ENCODE assay signal across 9 mouse cellular contexts in genomic region chr7:56419253-56419844, GRCm38 (mm10).
DNase-seq lines count a peak whose midpoint lies in the region; ATAC-seq and TF ChIP-seq lines count a peak whose summit lies in the region.
"Had no signal": no experiment of that assay in that cellular context is flagged by ENCODE, and none has a peak within 500 bp of the region (broad histone marks: within the 10 kb centered on the region; RNA-seq: fewer than 3 reads in every experiment).

No protein-coding gene starts in this region.

- no peak overlapping the region for H3K4me3 ChIP-seq in lung, adult 2 months (replicated peaks; ENCODE audit: extremely low read depth, low read depth, low read length)
- H3K4me3 ChIP-seq: liver, embryonic 15.5 days had no signal

- 17% methylated on average over 5 of the region's 5 CpGs for WGBS in lung, adult 2 months

- H3K4me1 ChIP-seq in lung, adult 2 months (ENCODE audit: control insufficient read depth, insufficient read depth, low read length) = no peaks in the 10 kb centered on the region
- H3K4me1 ChIP-seq: liver, embryonic 15.5 days had no signal

- no peak for ATAC-seq in megakaryocyte-erythroid progenitor cell, adult 5-6 weeks (replicated peaks; ENCODE audit: low FRiP score, low TSS enrichment, poor library complexity, severe bottlenecking)

- no peak for TF ChIP-seq POLR2A in lung, adult 2 months (IDR thresholded peaks at IDR 0.05; ENCODE audit: borderline replicate concordance, extremely low read depth, low read depth, low read length)

- no peak for TF ChIP-seq CTCF in lung, adult 2 months (IDR thresholded peaks at IDR 0.05; ENCODE audit: insufficient read depth, low read length)

- DNase-seq in lung, adult 2 months = peak; percentile 3
- no peak for DNase-seq in lung, postnatal 14 days
- peak; percentile 39 for DNase-seq in gastrocnemius, adult 18-20 months (ENCODE audit: low spot score)
- peak; percentile 26 for DNase-seq in kidney, postnatal 14 days
- DNase-seq in lung, postnatal 25 days (ENCODE audit: low spot score) = peak; percentile 13
- DNase-seq in urinary bladder, postnatal 4 days (ENCODE audit: low spot score in 2 of 2) = peak; percentile 46 to 64
- DNase-seq in c-Kit-positive CD71-positive TER-119-positive erythroid progenitor cells, embryonic 14.5 days (ENCODE audit: low spot score) = no peak

Comparison
In these comparisons a context has a peak if more than half of its experiments do, and no peak if none do; other contexts are left out.
1. DNase-seq: peak in lung, adult 2 months (single experiment), gastrocnemius, adult 18-20 months (single experiment), kidney, postnatal 14 days (single experiment), lung, postnatal 25 days (single experiment) and urinary bladder, postnatal 4 days (2 of 2); none in lung, postnatal 14 days (single experiment) and c-Kit-positive CD71-positive TER-119-positive erythroid progenitor cells, embryonic 14.5 days (single experiment).